Mouse (Mus musculus): ENCODE data around the gene Tnxb. TPM values are rescaled to one million over a fixed set of nuclear protein-coding genes. Genes with fewer than 3 reads are reported as not detected.

Gene Tnxb
- polyA plus RNA-seq, 1 experiment from 2014 or later: 3.0 TPM

- peaks cover 40 to 43% of the 10 kb centered on the region in 2 experiments; a peak in 3 of 4 replicates for H3K4me1 ChIP-seq (ENCODE audit: control insufficient read depth in 2 of 2, insufficient read depth in 2 of 2, low read length in 2 of 2)
- H3K27me3 ChIP-seq (ENCODE audit: control insufficient read depth, insufficient read depth, low read length): peaks cover 24% of the 10 kb centered on the region
- H3K27ac ChIP-seq (replicated peaks in 1 of 2; ENCODE audit: control insufficient read depth in 1 of 2, insufficient read depth in 1 of 2, low read depth in 2 of 2, low read length in 2 of 2): no peak overlapping the region
- 85% methylated on average over 3 of the region's 4 CpGs for WGBS
- H3K4me2 ChIP-seq (ENCODE audit: low read length): no peak overlapping the region
- no peaks in the 10 kb centered on the region for H3K9me3 ChIP-seq (ENCODE audit: control insufficient read depth, low read length)
- no peak overlapping the region for H3K9ac ChIP-seq (ENCODE audit: low read length)
- no peak for ATAC-seq (ENCODE audit: insufficient number of reproducible peaks, insufficient read depth, low FRiP score, low read depth)
- no peak overlapping the region for H3K4me3 ChIP-seq (ENCODE audit: control insufficient read depth in 1 of 2, insufficient read depth in 1 of 2, low read depth in 1 of 2, low read length in 2 of 2)
- no peaks in the 10 kb centered on the region for H3K36me3 ChIP-seq (ENCODE audit: control insufficient read depth, insufficient read depth, low read length)
Observed at GRCm38 (mm10) chr17:34680621-34681020, 10.3 kb downstream of the Tnxb start.

GRCm38 (mm10) chr17:34681132-34681571 is 10.8 kb downstream of the Tnxb start:
- Histone ChIP-seq H3K27me3 (ENCODE audit: control insufficient read depth, insufficient read depth, low read length) (peaks cover 24% of the 10 kb centered on the region), H3K9me3 (ENCODE audit: control insufficient read depth, low read length) (no peaks in the 10 kb centered on the region), H3K4me1 (ENCODE audit: control insufficient read depth in 2 of 2, insufficient read depth in 2 of 2, low read length in 2 of 2) (peaks cover 37 to 42% of the 10 kb centered on the region in 2 experiments; a peak in 3 of 4 replicates), H3K36me3 (ENCODE audit: control insufficient read depth, insufficient read depth, low read length) (no peaks in the 10 kb centered on the region), H3K4me2 (ENCODE audit: low read length) (no peak overlapping the region), H3K4me3 (ENCODE audit: control insufficient read depth in 1 of 2, insufficient read depth in 1 of 2, low read depth in 1 of 2, low read length in 2 of 2) (no peak overlapping the region), H3K9ac (ENCODE audit: low read length) (no peak overlapping the region), H3K27ac (replicated peaks in 1 of 2; ENCODE audit: control insufficient read depth in 1 of 2, insufficient read depth in 1 of 2, low read depth in 2 of 2, low read length in 2 of 2) (no peak overlapping the region)
- 65% methylated on average over 17 of the region's 17 CpGs for WGBS
- ATAC-seq (ENCODE audit: insufficient number of reproducible peaks, insufficient read depth, low FRiP score, low read depth): no peak

GRCm38 (mm10) chr17:34681881-34682536 is 11.7 kb downstream of the Tnxb start:
- Histone ChIP-seq H3K36me3 (ENCODE audit: control insufficient read depth, insufficient read depth, low read length) (no peaks in the 10 kb centered on the region), H3K4me2 (ENCODE audit: low read length) (no peak overlapping the region), H3K9me3 (ENCODE audit: control insufficient read depth, low read length) (no peaks in the 10 kb centered on the region), H3K9ac (ENCODE audit: low read length) (peak overlapping the region; percentile 31; the same call in 1 of the 2 replicates), H3K4me1 (ENCODE audit: control insufficient read depth in 2 of 2, insufficient read depth in 2 of 2, low read length in 2 of 2) (peaks cover 37 to 39% of the 10 kb centered on the region in 2 experiments; a peak in 3 of 4 replicates), H3K4me3 (ENCODE audit: control insufficient read depth in 1 of 2, insufficient read depth in 1 of 2, low read depth in 1 of 2, low read length in 2 of 2) (no peak overlapping the region), H3K27me3 (ENCODE audit: control insufficient read depth, insufficient read depth, low read length) (peaks cover 24% of the 10 kb centered on the region), H3K27ac (replicated peaks in 1 of 2; ENCODE audit: control insufficient read depth in 1 of 2, insufficient read depth in 1 of 2, low read depth in 2 of 2, low read length in 2 of 2) (no peak overlapping the region)
- WGBS: 58% methylated on average over 11 of the region's 11 CpGs
- no peak for ATAC-seq (ENCODE audit: insufficient number of reproducible peaks, insufficient read depth, low FRiP score, low read depth)

GRCm38 (mm10) chr17:34683179-34683578 is 12.8 kb downstream of the Tnxb start:
- Histone ChIP-seq H3K27ac (replicated peaks in 1 of 2; ENCODE audit: control insufficient read depth in 1 of 2, insufficient read depth in 1 of 2, low read depth in 2 of 2, low read length in 2 of 2) (no peak overlapping the region), H3K36me3 (ENCODE audit: control insufficient read depth, insufficient read depth, low read length) (no peaks in the 10 kb centered on the region), H3K4me2 (ENCODE audit: low read length) (no peak overlapping the region), H3K27me3 (ENCODE audit: control insufficient read depth, insufficient read depth, low read length) (peaks cover 22% of the 10 kb centered on the region), H3K4me3 (ENCODE audit: control insufficient read depth in 1 of 2, insufficient read depth in 1 of 2, low read depth in 1 of 2, low read length in 2 of 2) (no peak overlapping the region), H3K9ac (ENCODE audit: low read length) (no peak overlapping the region), H3K9me3 (ENCODE audit: control insufficient read depth, low read length) (no peaks in the 10 kb centered on the region), H3K4me1 (ENCODE audit: control insufficient read depth in 2 of 2, insufficient read depth in 2 of 2, low read length in 2 of 2) (peaks cover 37 to 39% of the 10 kb centered on the region in 2 experiments; a peak in 3 of 4 replicates)
- no peak for ATAC-seq (ENCODE audit: insufficient number of reproducible peaks, insufficient read depth, low FRiP score, low read depth)
- WGBS: 75% methylated on average over 8 of the region's 8 CpGs

- no peak overlapping the region for H3K27ac ChIP-seq (replicated peaks in 1 of 2; ENCODE audit: control insufficient read depth in 1 of 2, insufficient read depth in 1 of 2, low read depth in 2 of 2, low read length in 2 of 2)
- no peak for ATAC-seq (ENCODE audit: insufficient number of reproducible peaks, insufficient read depth, low FRiP score, low read depth)
- peaks cover 37 to 39% of the 10 kb centered on the region in 2 experiments; a peak in 3 of 4 replicates for H3K4me1 ChIP-seq (ENCODE audit: control insufficient read depth in 2 of 2, insufficient read depth in 2 of 2, low read length in 2 of 2)
- H3K9me3 ChIP-seq (ENCODE audit: control insufficient read depth, low read length): no peaks in the 10 kb centered on the region
- H3K36me3 ChIP-seq (ENCODE audit: control insufficient read depth, insufficient read depth, low read length): no peaks in the 10 kb centered on the region
- no peak overlapping the region for H3K4me2 ChIP-seq (ENCODE audit: low read length)
- WGBS: 57% methylated on average over 10 of the region's 10 CpGs
- peaks cover 16% of the 10 kb centered on the region for H3K27me3 ChIP-seq (ENCODE audit: control insufficient read depth, insufficient read depth, low read length)
- no peak overlapping the region for H3K4me3 ChIP-seq (ENCODE audit: control insufficient read depth in 1 of 2, insufficient read depth in 1 of 2, low read depth in 1 of 2, low read length in 2 of 2)
- no peak overlapping the region for H3K9ac ChIP-seq (ENCODE audit: low read length)
Observed at GRCm38 (mm10) chr17:34683686-34684220, 13.4 kb downstream of the Tnxb start.

- no peak overlapping the region for H3K9ac ChIP-seq (ENCODE audit: low read length)
- ATAC-seq (ENCODE audit: insufficient number of reproducible peaks, insufficient read depth, low FRiP score, low read depth): no peak
- 31% methylated on average over 9 of the region's 9 CpGs for WGBS
Observed at GRCm38 (mm10) chr17:34684253-34684893, 14.0 kb downstream of the Tnxb start.

GRCm38 (mm10) chr17:34685120-34686110 is 15.1 kb downstream of the Tnxb start:
- peaks cover 37 to 41% of the 10 kb centered on the region in 2 experiments; a peak in 3 of 4 replicates for H3K4me1 ChIP-seq (ENCODE audit: control insufficient read depth in 2 of 2, insufficient read depth in 2 of 2, low read length in 2 of 2)
- 69% methylated on average over 28 of the region's 28 CpGs for WGBS
- no peaks in the 10 kb centered on the region for H3K9me3 ChIP-seq (ENCODE audit: control insufficient read depth, low read length)
- ATAC-seq (ENCODE audit: insufficient number of reproducible peaks, insufficient read depth, low FRiP score, low read depth): peak; percentile 51
- H3K27me3 ChIP-seq (ENCODE audit: control insufficient read depth, insufficient read depth, low read length): peaks cover under 1% of the 10 kb centered on the region; the same call in 1 of the 2 replicates
- H3K9ac ChIP-seq (ENCODE audit: low read length): no peak overlapping the region
- peak overlapping the region; percentile 20 to 65; a peak in 3 of 4 replicates for H3K27ac ChIP-seq (replicated peaks in 1 of 2; ENCODE audit: control insufficient read depth in 1 of 2, insufficient read depth in 1 of 2, low read depth in 2 of 2, low read length in 2 of 2)
- H3K36me3 ChIP-seq (ENCODE audit: control insufficient read depth, insufficient read depth, low read length): no peaks in the 10 kb centered on the region
- no peak overlapping the region for H3K4me3 ChIP-seq (ENCODE audit: control insufficient read depth in 1 of 2, insufficient read depth in 1 of 2, low read depth in 1 of 2, low read length in 2 of 2)
- no peak overlapping the region for H3K4me2 ChIP-seq (ENCODE audit: low read length)

More at GRCm38 (mm10) chr17:34684253-34684893, 14.0 kb downstream of the Tnxb start:
- Histone ChIP-seq H3K36me3 (ENCODE audit: control insufficient read depth, insufficient read depth, low read length) (no peaks in the 10 kb centered on the region), H3K9me3 (ENCODE audit: control insufficient read depth, low read length) (no peaks in the 10 kb centered on the region), H3K4me1 (ENCODE audit: control insufficient read depth in 2 of 2, insufficient read depth in 2 of 2, low read length in 2 of 2) (peaks cover 37 to 39% of the 10 kb centered on the region in 2 experiments; a peak in 3 of 4 replicates), H3K4me3 (ENCODE audit: control insufficient read depth in 1 of 2, insufficient read depth in 1 of 2, low read depth in 1 of 2, low read length in 2 of 2) (no peak overlapping the region), H3K27me3 (ENCODE audit: control insufficient read depth, insufficient read depth, low read length) (peaks cover 10% of the 10 kb centered on the region), H3K27ac (replicated peaks in 1 of 2; ENCODE audit: control insufficient read depth in 1 of 2, insufficient read depth in 1 of 2, low read depth in 2 of 2, low read length in 2 of 2) (peak overlapping the region; percentile 7 to 65; a peak in 3 of 4 replicates), H3K4me2 (ENCODE audit: low read length) (no peak overlapping the region)
